Mouse (Mus musculus) heart, postnatal 4 days (tissue): ENCODE measurements around the gene Cd2ap. TPM values are rescaled to one million over a fixed set of nuclear protein-coding genes. Genes with fewer than 3 reads are reported as not detected.
"Not testable (repeated sequence)": the region's sequence is repeated elsewhere in the genome, so short reads cannot be mapped to it uniquely, and the experiment has no call there.

ENCODE experiments used
- DNase-seq: peaks from one replicate; pipeline ENCODE4 v3.0.0; 2021
- total RNA-seq, 2 experiments: library from RNA; stranded (reverse); gene quantifications; 2 replicates each; pipeline ENCODE4 v1.2.3; 2021

Cd2ap gene
- 10 to 100 TPM; 36.3 to 39.1 TPM for total RNA-seq

DNA sequence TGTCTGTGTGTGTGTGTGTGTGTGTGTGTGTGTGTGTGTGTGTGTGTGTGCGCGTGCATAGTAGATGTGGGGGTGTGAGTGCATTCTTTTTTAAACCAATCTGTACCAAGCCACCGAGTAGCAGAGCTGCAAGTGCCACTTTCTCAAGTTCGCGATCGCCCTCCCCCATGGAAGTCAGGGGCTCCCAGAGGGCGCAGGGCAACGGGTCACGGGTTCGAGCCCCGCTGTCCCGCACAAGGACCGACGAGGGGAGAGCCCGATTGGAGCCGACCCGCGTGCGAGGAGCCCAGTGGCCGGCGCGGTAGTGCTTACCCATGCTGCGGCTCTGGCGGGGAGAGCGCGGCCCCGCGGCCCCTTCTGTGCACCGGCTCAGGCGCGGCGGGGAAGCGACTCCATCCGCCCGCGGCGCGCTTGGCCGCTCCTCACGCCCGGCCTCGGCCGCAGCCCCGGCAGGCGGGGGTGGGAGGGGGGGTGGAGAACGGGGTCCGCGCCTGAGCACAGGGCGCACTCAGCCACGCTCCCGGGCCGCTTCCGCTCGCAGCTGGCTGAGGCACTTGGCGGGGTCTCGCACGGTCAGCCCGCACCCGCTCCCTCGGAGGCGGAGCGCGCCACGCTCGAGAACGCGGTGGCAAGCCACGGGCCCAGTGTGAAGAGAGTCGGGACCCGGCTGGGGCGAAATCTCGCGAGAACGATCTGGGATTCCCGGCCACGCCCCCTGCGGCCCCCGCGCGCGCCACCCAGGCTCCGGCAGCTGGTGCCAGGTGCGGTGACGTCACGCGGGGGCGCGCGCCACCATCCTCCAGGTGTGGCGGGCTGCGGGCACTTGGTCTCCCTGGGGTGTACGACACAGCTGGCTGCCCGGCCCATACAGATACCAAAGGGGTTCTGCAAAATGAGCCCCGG lies at the start of gene Cd2ap:
TSS of gene Cd2ap (minus strand) at position 665 of the 903 bp plus-strand sequence.
- peak; percentile 99 for DNase-seq

DNA sequence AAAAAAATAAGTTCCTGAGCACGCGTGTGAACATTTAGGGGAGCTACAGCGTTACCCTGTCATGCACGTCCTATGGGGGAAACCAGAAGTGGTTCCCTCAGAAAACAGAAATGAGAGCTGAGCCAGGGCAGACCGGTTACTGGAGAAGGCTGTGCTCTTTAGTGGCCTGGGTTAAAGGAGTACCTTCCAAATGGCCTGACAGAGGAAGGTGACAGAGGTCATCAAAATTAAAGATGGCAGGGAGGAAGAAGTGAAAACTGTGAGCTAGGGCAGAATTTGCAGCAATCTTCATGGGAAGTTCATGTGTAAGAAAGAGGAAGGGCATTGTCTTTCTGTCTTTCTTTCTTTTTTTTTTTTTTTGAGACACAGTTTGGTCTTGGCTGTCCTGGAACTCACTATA lies 48.3 kb upstream of the Cd2ap start:
- DNase-seq, result no peak

DNA sequence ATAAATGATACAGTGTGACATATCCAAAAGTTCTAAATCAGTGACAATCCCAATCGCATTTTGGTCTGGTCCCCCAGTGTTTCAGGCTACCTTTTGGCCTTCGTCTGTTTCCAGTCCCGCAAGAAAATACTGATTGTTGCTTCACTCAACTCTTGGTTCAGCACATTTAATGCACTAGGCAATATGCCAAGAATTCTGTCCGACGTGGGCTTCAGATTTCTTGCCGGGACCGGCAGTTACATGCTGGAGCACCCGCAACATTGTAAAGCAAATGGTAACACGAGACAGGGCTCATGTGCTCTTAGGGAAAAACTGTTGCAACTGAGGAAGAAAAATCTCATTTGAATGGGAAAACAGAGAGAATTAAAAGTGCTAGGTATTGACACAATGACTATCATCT lies 42.3 kb upstream of the Cd2ap start:
- no peak for DNase-seq

DNA sequence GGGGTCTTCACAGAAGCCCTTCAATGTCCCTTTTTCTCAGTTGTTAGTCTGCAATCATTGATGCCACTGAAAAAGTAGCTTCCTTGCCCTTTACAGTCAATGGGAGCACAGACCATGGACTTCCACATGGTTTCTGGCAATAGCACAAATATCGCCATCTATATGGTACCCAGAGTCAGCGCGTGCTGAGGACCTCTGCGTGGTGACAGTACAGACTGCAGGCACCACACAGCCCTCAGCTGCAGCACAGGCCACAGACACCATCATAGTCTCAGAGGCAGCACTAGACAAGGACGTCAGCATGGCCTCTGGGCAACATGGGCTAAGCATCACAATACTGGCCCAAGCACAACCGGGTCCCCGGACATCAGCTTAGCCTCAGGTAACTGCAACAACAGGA lies 38.3 kb upstream of the Cd2ap start:
- DNase-seq, result no peak

DNA sequence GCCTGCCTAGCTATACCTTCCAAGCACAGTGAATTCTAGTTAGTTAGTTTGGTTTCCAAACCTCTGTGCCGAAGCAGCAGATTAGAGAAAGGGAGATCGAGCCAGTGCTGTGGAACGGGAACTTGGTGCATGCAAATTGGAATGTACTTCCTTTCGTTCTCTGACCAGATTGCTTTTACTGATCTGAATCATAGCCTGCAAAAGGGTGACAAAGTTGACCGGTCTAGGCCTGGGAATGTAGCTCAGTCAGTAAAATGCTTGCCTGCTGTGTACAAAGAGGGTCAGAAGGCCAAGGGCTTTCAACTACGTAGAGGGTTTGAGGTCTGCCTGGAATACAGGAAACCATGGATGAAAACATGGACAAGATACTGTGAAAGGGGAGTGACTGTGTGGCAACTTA lies 35.7 kb upstream of the Cd2ap start:
- no peak for DNase-seq

DNA sequence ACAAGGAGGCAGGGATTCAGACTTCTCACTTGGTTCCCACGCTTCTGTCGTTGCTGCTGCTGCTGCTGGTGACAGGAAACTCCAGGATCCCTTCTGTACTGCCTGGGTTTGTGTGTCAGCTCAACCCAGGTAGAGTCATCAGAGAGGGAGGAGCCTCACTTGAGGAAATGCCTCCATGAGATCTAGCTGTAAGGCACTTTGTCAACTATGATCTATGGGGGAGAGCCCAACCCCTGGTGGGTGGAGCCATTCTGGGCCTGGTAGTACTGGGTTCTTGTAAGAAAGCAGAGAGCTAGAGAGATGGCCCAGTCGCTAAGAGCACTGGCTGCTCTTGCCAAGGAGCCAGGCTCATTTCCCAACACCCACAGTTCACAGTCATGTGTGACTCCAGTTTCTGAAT lies 34.0 kb upstream of the Cd2ap start:
- DNase-seq, result no peak

DNA sequence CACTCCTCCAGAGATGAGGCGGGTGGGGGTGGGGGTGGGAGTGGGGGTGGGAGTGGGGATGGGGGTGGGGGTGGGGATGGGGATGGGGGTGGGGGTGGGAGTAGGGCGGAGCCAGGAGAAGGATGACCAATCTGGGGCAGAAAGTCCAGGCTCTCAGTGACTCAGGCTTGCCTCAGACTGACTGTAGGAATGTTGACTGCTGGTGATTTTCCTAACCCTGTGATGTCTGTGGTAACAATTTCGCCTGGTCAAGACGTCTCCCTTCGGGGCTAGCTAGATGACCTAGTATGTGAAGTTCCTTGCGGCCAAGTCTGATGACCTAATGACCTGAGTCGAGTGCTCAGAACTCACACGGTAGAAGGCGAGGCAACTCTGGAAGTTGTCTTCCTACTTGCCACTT lies 32.9 kb upstream of the Cd2ap start:
- DNase-seq, result no peak

DNA sequence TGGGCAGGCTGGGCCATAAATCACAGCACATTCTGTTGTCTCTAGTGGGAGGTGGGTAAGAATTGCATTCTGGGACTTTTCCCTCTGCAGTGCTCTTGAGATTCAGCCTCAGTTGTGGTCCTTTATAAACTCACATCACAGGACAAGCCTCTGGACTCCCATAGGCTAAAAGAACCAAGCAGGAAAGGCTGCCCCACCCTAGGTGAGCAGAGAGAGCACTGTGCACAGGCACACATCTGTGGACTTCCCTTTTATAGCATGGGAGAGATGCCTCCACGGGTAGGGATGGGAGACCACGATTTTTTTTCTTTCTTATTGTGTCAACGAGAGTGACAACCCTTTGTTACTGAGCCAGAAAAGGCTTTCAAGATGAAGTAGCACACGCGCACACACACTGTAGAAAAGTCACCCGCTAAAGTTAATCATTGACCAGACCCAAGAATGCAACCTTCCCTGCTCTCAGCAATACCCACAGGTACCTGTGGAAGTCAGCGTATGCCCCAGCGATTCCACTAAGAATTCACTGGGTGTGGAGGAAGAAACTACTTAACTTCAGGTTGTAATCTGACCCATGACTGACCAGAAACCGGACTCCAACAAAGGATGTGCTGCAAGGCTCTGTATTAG lies 32.4 kb upstream of the Cd2ap start:
- DNase-seq, result no peak

DNA sequence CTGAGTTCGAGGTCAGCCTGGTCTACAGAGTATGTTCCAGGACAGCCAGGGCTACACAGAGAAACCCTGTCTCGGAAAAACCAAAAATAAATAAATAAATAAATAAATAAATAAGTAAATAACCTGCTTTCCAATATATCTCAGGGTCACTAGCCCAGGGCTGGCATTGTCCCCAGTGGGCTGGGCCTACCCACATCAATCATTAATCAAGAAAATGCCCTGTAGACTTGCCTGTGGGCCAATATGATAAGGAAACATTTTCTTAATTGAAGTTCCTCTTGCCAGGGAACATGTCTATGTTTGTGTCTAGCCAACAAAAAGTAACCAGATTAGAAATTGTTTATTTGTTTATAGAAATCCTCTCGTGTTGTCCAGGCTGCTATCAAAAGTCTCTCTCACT lies 31.7 kb upstream of the Cd2ap start:
- DNase-seq, result no peak

DNA sequence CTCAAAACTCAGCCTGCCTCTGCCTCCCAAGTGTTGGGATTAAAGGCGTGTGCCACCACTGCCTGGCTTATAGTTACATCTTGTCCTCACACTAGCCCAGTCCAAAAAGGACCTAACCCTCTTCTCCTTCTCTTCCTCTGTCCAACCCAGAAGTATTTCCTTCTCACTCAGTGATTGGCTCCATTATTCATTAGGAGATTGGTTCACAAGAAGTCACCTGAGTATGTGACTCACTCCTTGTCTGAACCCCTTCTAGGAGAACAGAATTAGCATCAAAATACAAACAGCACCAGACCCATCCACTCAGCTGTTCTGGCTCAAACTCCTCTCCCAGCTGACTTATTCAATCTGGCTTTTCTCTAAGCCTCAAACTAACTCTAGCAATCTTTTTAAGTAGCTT lies 30.0 kb upstream of the Cd2ap start:
- DNase-seq, result not testable (repeated sequence)

DNA sequence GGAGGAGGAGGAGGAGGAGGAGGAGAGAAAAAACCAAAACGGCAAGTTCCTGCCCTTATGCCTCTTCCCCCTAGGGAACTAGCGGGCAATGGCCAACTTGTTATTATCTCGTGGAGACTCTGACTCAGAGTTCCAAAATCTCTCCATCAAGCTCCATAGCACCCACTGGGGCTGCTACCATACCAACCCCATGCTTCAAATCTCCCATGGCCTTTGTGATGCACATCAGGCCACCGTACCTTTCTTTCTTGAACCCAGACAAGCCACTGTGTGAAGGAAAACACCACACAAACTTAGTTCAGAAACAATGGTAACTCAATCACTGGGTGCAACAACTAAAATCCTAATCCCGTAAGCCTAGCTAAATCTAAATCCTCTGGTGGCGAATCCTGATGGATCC lies 29.5 kb upstream of the Cd2ap start:
- DNase-seq, result no peak

DNA sequence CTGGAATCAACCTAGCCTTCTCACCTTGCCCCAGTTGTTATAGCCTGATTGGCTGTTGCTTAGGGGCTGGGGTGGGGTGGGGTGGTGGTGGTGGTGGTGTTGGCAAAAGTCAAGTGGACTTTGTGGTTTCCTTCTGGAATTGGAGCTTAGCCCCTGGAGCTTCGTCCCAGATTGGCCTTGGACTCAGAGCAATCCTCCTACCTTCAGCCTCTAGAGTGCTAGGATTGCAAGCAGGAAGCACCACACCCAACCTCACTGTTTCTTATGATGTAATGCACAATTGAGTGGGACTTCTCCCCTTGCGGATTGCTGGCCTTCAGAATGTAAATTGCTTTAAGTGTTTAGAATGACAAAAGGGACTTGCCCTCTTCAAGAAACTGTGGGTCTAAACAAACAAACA lies 24.3 kb upstream of the Cd2ap start:
- no peak for DNase-seq

DNA sequence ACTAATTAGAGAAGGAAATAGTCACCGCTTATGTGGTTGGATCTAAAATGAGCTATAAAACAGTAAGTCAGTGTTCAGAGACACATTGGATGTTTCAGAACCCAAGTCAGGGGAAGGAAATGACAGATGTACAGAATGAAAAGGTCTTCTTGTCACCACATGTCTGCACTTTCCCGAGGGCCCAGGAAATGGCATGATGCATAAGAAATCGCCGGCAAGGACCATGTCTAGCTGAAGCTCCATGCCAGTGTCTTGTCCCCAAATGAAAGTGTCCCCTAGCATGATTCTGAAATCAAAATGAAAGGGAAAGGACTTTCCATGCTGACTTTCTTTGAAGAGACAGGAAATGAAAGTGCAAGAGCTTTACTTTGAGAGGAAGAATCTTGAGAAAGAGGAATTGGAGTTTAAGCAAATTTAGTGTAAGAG lies 10.8 kb upstream of the Cd2ap start:
- DNase-seq, result no peak

DNA sequence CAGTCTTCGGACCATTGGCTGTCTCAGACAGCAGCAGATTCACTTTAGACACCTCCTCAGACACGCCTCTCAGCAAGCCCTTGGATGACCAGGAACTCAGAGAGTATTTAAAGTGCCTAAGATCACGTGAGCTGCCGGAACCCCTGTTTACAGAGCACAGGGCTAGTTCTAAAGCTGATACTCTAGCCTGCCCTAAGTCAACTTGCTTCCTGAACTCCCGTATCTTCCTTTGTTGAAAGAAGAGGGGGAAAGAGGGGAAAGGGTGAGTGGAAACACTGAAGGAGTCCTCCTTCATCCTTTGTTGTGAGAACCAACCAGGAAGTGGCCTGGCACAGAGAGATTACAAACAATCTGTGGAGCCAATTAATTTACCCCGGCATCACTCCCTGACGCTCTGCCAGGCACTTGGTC lies 8.6 kb upstream of the Cd2ap start:
- no peak for DNase-seq

DNA sequence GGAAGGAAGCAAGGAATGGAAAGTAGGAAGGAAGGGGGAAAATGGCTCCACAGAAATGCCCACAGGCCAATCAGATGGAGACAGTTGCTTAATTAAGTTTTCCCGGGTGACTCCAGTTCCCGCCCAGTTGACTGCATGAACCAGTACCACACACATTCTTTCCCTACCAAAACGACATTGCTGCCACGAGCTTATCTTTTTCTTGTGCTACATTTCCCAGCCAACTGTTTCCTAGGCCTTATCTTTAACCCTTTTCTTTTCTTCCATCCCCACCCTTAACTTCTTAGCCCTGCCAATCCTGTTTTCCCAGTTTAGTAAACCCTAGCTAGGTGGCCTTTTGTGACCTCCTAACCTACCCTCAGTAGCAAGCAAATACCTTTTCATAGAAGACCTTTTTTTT lies 7.9 kb upstream of the Cd2ap start:
- DNase-seq, result no peak

DNA sequence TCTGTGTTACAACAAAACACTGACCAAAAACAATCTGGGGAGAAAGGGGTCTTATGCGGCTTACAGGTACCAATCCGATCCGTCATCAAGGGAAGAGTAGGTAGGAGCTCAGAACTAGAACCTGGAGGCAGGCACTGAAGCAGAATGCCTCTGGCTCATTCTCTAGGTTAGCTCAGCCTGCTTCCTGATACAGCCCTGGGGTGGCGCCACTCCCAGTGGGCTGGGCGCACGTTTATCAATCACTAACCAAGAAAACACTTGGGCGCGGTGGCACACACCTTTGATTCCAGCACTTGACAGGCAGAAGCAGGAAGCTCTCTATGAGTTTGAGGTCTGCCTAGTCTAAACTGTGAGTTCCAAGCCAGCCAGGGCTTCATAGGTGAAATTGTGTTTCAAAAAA lies 7.3 kb upstream of the Cd2ap start:
- DNase-seq, result no peak

DNA sequence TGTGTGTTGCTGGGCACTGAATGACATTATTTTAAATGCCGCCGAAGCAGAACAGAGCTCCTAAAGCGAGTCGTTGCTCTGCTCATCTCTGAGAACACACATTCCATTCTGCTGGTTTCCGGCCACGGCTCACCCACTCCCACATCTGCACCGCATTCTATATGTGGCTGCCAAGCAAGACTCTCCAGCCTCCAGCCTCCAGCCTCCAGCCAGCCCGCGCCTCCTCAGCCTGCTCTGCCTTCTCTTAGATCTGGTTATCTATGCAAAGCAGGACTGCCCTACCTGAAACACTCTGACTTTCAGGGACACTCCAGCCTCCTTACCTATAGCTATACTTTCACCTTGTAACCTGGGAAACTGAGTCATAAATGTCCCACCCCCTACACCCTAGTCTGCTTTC lies 6.8 kb upstream of the Cd2ap start:
- DNase-seq, result peak; percentile 22

DNA sequence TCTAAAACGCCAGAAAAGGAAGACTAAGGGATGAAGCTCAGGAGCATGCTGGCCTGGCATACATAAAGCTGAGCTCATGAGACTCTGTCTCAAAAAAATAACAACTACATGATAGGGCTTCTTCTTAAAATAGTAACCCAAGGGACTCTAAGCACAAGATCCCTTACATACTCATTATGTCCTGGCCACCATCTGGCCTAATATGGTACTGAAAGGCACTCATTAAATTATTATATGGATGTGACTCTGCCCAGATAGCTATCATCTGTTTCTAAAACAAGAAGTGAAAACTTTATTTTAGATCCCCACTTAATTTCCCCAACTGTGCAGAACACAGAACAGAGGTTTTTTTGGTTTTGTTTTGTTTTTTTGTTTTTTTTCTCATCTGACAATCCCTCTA lies 6.4 kb upstream of the Cd2ap start:
- no peak for DNase-seq

DNA sequence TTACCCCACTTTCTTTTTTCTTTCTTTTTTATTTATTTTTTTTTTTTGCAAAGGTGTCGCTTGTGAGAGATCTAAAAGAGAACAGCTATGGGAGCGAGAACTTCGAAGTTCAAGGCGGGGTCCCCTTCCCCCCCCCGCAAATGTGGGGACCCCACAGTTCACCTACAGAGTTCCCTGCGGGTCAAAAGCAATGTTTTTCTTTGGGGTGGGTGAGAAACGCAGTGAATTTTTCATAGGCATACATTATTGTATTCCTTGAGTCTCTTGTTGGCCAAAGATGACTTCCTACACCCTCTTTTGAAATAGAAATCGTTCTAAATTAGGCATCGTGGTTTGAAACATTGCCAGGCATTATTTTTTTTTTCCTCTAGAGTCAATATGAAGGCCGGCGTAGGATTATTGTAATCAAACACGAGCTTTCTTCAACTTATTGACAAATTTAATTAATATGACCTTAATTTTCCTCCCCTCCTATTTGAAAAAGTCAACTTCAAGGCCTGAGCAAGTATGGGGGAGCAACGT lies 500 bp upstream of the Cd2ap start:
- DNase-seq, result no peak

DNA sequence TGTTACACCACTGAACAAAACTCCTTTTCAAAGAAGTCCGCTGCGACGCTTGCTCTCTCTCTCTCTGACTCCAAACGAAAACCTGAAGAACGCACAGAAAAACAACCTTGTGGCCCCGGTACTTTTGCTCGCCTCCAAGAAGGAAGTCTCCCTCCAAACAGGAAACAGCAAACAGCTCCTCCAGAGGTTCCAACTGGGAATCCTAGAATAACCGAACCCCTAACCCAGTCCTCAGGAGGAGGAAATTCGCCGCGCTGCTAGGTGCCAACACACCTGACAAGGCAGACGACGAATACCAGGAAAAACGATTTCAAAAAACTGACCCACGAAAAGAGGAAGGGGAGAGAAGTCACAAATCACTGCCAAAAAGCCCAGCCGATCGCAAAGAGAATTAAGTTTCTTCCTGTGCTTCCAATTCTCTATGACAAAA lies 879 bp downstream of the Cd2ap start:
- peak; percentile 49 for DNase-seq

DNA sequence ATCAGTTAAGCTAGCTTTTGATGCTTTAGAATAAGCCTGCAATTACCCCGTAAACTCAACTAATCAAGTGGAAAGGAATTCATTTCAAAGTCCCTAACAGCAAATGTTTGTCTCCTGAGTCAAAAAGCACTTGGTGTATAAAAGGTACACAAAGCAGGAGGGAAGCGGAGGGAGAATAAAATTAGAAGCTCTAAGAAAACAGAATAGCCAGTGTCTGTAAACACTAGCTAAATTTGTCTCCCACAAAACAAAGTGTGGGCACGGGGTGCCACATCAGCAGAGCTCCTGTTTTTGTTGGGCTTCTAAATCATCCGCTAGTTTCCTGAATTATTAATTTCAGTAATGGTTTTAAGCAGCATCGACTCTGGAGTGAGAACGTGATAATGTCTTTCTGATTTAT lies 1.4 kb downstream of the Cd2ap start:
- no peak for DNase-seq

DNA sequence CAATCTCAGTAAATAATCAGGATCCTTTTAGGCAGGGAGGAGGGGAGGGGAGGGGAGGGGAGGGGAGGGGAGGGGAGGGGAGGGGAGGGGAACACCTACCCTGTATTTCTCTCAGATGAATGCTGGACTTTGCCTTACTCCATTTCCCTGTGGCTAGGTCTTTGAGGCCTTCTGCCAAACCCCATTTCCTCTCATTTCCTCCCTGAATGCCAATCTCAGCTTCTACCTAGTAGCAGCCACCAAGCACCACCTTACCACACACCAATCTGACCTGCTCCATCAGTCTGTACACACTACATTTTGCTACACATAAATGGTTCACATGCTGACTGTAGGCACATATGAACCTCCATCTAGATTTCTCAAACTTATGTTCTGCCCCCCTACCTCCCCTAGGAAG lies 6.0 kb downstream of the Cd2ap start:
- DNase-seq, result no peak

DNA sequence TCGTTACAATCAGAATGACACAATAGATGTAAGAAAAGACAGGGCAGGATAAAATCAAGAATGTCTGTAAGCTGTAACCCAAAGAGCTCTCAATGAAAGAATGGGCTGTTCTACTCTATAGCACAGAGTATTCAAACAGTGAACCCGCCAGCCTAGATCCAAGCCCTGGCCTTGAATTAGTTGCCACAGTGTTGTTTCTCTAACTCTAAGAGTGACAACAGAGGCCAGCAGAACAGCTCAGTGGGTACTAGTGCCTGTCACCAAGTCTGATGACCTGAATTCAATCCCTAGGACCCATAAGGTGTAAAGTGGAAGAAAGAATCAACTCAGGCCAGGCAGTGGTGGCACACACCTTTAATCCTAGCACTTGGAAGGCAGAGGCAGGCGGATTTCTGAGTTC lies 13.3 kb downstream of the Cd2ap start:
- no peak for DNase-seq

DNA sequence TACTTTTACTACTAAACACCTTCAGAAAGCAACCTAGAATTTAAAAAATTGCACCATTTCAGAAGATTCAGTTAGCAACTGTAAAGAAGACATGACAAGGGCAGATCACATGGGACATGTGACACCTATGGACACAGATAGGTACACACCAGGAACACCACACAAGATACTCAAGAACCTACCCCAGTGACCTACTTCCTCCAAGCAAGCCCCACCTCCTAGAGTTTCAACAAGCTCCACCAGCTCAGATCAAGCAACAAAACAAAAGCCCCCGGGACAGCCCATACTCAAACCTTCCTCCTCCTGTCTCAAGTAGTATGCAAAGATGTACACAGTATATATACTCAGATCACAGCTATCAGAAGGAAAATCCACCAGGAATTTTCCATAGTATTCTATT lies 16.1 kb downstream of the Cd2ap start:
- DNase-seq, result no peak
